Mouse (Mus musculus) bone marrow macrophage, adult 2 months (primary cell): ENCODE data around the gene Abcf2.

ENCODE experiments used
- CTCF ChIP-seq: IDR thresholded peaks from 2 replicates; pipeline ENCODE4 v1.5.1; 2012; ENCODE audit warnings: low read depth, mild to moderate bottlenecking, low read length, moderate library complexity
- POLR2A ChIP-seq: IDR thresholded peaks from 2 replicates; pipeline ENCODE4 v1.6.1; 2012; ENCODE audit warnings: mild to moderate bottlenecking, low read depth, low read length, borderline replicate concordance

DNA sequence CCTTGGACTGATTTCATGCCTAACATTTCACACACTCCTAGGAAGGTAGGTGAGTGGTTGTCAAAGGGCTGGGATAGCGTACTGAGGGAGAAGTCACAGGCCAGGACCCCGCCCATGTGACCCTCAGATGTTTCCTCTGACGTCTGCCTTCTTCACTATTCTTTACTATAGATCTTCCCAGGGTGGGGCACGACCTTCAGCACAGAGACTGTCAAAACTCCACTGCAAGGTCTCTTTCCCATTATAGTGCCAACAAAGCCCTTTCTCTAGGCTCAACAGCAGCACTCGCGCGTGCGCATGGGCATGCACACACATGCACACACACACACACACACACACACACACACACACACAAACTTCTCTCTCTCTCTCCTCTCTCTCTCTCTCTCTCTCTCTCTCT is 53.5 kb downstream of the Abcf2 start:
- no peak for TF ChIP-seq POLR2A
- TF ChIP-seq CTCF: no peak
